Mouse (Mus musculus) induced T-regulatory cell, adult 2 months (primary cell): ENCODE data around the gene Tpm4.

Experiments
- DNase-seq: peaks from one replicate; pipeline ENCODE4 v3.0.0-alpha.2; 2012; ENCODE audit warnings: low read depth

The Tpm4 gene

GRCm38 (mm10) chr8:72189417-72190214 lies 54.8 kb downstream of the Tpm4 start, which contains the start of gene Hsh2d:
Hsh2d (plus strand) TSS chr8:72189638.
- peak; percentile 93 for DNase-seq

- DNase-seq = peak; percentile 56
Observed at GRCm38 (mm10) chr8:72190215-72190539, 55.4 kb downstream of the Tpm4 start.

GRCm38 (mm10) chr8:72192065-72192464 lies 57.3 kb downstream of the Tpm4 start:
- no peak for DNase-seq

- DNase-seq = peak; percentile 40
Observed at GRCm38 (mm10) chr8:72197997-72198396, 63.2 kb downstream of the Tpm4 start.
